Mouse (Mus musculus) activated CD4-positive, CD25-positive, alpha-beta regulatory T cell, adult 4 months (primary cell): Measurements from ENCODE around the gene Insr. TPM values are rescaled to one million over a fixed set of nuclear protein-coding genes. Genes with fewer than 3 reads are reported as not detected.
"Not testable (repeated sequence)": the region's sequence is repeated elsewhere in the genome, so short reads cannot be mapped to it uniquely, and the experiment has no call there.

Experiments
- ATAC-seq: one replicate; pipeline ENCODE4 v1.8.0; 2017
- polyA plus RNA-seq, 2 experiments: library from polyadenylated mRNA; unstranded; fragments of 100-300 nt; shearing (Covaris generic); gene quantifications; one replicate each; pipeline ENCODE4 v1.2.1; 2017

Insr gene
- polyA plus RNA-seq = 1 to 10 TPM; 5.9 to 7.4 TPM

DNA sequence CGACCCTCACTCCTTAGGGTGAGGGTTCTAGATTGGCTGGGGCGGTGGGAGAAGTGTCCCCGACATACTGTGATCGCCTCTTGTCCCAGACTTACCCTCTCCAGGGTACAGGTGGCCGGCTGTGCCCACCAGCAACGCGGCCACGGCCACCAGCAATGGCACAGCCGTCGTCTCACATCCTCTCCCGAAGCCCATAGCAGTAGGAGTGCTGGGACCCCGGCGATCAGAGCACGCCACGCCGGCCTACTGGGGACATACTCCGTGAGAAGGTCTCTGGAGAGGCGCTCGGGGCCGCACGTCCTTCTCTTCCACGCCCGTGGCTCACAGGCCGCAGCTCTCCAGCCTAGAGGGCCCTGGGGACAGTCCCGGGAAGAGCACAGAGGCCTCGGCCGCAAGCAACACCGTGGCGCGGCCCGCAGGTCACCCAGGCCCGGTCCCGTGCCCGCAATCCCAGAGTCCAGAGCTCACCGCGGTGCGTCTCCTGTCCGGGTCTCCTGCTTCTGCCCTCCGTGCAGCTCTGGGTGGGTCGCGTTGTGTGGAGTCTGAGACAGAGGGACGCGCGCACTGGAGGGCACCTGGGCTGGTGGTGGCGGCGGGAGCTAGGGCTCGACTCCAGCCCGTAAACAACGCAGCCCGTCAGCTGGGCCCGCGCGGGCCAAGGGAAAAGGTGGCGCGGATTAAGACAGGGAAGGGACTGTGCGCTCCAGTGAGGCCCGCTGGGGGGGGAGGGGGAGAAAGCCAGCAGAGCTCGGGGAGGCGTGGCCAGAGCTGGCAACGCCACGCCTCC is at the start of gene Insr:
Insr (minus strand) TSS at position 684 of the 787 bp plus-strand sequence.
- ATAC-seq = peak; percentile 92

DNA sequence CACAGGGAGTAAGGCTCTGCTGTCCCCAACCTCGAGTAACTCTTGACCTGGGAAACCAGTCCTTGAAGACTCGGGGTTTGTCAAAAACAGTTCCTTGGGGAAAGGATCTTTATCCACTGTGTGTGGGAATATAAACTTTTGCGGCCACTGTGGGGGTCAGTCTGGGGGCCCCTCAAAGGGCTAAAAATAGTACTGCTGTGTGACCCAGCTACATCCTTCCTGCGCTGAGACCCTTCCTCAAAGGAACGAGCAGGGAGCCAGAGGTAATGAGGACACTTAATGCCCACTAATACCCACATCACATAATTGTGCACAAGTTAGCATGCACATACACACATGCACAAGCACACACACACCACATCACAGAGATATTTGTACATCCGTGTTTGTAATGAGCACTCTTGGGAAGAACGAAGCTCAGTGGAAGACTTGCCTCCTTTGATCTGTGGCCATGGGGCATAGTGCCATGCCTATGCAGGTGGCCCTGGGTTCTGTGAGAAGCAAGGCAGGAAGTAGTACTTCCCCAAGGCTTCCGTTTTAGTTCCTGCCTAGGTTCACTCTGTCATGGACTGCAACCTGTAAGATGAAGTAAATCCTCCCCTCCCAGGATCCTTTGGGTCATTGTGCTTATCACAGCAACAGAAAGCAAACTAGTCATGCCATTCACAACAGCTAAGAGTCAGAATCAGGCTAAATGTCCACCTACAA is 48.3 kb upstream of the Insr start:
- peak; percentile 65 for ATAC-seq

GRCm38 (mm10) chr8:3327056-3327455 is 47.6 kb upstream of the Insr start:
- no peak for ATAC-seq

DNA sequence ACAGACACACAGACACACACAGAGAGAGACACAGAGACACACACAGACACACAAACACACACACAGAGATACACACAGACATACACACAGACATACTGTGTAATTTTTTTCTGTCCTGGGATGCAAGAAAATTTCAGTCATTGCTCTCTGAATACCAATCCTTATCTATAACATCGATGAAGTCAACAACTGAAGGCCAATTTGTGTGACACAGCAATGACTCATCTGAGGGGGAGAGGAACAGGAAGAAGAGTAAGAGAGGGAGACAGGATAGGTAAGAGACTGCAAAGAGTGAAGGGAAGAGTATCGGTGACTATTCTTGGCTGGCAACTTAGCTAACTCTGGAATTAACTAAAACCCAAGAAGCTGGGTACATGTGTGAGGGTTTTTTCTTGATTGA is 44.8 kb upstream of the Insr start:
- ATAC-seq = peak; percentile 64

DNA sequence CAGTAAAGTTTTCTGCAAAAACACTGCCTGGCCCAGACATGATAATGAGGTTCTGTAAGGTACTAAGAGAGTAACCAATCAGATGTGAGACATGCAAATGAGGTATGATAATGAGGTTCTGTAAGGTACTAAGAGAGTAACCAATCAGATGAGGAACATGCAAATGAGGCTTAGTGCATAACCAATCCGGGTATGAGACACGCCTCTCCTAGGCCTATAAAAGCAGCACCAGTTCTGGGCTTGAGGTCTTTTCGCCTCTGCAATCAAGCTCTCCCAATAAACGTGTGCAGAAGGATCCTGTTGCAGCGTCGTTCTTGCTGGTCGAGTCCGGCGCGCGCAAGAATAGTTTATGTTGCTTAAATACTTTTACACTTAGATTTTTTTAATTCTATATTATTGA is 39.9 kb upstream of the Insr start:
- ATAC-seq = not testable (repeated sequence)

DNA sequence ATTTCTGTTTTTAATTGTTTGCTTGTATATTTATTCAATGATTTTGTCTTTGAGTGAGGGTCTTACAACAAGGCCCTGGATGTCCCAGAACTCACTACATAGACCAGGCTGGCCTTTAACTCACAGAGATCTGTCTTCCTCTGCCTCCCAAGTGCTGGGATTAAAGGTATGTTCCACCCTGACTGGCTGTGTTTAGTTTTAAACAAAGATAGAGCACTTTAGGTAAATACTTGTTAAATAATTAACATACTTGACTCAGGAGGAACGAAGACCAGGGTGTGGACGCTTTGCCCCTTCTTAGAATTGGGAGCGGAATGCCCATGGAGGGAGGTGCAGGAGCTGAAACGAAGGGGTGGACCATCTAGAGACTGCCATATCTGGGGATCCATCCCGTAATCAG is 37.2 kb upstream of the Insr start:
- ATAC-seq = no peak

GRCm38 (mm10) chr8:3314345-3314744 is 34.9 kb upstream of the Insr start:
- no peak for ATAC-seq

GRCm38 (mm10) chr8:3313843-3314242 is 34.4 kb upstream of the Insr start:
- ATAC-seq = no peak

- ATAC-seq = not testable (repeated sequence)
Observed at GRCm38 (mm10) chr8:3313417-3313816, 34.0 kb upstream of the Insr start.

DNA sequence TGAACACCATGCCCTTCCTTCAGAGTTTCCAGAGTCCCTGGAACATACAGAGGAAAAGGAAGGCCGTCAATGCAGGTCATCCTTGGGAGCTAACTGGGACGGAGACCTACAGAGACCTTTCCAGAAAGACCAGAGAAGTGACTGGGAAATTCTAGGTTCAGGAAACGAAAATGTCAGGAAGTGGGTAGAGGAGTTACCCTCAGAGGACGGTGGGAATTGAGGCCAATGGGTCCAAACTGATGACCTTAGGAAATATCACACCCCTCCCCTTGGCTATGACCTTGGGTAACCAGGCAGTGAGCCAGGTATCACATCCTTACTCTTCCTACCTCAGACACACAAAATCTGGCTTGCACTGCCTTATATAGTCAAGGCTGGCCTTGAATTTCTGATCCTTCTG is 32.1 kb upstream of the Insr start:
- no peak for ATAC-seq

GRCm38 (mm10) chr8:3309636-3310035 is 30.2 kb upstream of the Insr start:
- no peak for ATAC-seq

- not testable (repeated sequence) for ATAC-seq
Observed at GRCm38 (mm10) chr8:3308205-3308800, 28.9 kb upstream of the Insr start.

DNA sequence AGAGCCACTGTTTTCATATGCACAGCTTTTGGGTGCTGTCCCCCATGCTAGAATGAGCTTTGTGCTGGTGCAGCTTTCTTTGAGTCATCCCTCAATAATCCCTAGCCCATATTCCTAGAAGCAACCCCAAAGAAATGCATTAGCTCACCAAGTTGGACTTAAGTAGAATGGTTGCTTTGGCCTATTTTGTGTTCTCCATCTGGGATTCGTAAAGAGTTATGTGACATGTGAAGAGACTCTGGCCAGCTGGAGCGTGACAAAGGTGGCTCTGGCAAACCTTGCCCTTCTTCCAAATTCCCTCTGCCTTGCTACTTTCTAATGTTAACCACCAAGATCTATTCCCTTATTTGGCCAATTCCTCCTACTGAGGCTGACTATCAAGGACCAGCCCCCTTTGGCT is 22.7 kb upstream of the Insr start:
- no peak for ATAC-seq

- ATAC-seq = peak; percentile 10
Observed at GRCm38 (mm10) chr8:3299322-3299721, 19.9 kb upstream of the Insr start.

DNA sequence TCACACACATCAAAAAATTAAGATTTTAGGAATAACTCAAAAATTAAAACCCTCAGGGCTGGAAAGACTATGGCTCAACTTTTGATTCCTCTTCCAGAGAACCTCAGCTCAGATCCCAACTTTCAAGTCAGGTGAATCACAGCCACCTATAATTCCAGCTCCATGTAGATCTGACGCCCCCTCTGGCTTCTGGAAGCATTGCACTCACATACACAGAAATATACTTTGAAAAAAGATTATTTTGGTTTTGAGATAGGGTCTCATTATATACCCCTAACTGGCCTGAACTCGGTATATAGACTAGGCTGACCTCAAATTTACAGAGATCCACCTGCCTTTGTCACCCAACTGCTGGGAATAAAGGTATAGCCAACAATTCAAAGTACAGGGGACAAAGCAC is 6.4 kb upstream of the Insr start:
- ATAC-seq = no peak

DNA sequence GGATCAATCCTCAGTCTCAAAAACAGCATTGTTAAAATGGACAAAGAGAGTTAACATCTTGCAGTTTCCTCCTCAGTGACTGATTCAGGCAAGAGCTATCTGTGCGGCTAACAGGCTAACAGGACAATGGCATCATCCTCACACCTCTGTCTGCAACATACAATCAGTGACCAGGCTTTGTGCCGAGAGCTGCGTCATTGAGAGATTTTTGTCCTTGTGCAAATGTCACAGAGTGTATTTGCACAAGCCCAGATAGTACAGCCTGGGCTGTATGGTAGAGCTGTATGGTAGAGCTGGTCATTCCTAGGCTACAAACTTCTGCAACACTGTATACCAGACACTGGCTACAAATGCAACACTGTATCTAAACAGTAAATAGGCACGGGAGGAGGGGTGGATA is 5.2 kb upstream of the Insr start:
- no peak for ATAC-seq

DNA sequence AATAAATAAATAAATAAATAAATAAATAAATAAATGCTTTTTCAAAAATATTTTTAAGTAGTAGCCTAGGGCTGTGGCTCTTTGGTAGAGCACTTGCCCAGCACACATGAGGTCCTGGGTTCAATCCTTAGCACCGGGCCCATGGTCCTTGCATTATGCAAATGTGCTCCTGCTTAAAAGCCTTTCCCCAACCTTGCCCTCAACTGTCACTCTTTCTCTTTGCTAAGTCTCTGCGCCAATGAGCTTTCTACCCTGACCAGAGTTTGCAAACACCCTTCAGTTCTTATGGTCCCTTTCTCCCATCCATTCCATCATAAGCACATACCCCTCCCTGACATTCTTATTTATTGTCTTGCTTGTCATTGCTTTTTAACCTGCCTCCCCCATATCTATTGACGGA is 1.9 kb upstream of the Insr start:
- no peak for ATAC-seq

- no peak for ATAC-seq
Observed at GRCm38 (mm10) chr8:3280266-3280910, 971 bp upstream of the Insr start.

GRCm38 (mm10) chr8:3279721-3280077 is 282 bp upstream of the Insr start:
- ATAC-seq = peak; percentile 3

- ATAC-seq = no peak
Observed at GRCm38 (mm10) chr8:3278181-3278820, 1.1 kb downstream of the Insr start.

- no peak for ATAC-seq
Observed at GRCm38 (mm10) chr8:3277266-3277665, 2.2 kb downstream of the Insr start.

DNA sequence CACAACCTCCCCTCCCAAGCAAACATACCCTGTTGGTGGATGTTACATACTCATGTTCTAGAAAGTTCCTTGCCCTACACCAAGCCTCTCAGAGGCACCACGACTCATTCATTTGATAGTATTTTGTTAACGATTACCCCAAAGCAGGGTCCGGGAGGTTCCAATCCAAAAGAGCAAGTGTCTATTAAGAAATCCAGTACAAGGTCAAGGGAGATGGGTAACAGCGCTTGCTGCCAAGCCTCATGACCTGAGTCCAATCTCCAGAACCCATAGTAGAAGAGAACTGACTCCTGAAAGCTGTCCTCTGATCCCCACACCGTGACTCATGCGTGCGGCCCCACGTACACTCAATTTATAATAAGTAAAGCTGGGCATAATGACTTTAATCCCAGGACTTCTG is 3.4 kb downstream of the Insr start:
- no peak for ATAC-seq

- no peak for ATAC-seq
Observed at GRCm38 (mm10) chr8:3275189-3275588, 4.2 kb downstream of the Insr start.
